In genomic region chr3:67434011-67434410, GRCm38 (mm10) we compare ENCODE assay signal across 50 mouse cellular contexts. TPM values are rescaled to one million over a fixed set of nuclear protein-coding genes. Genes with fewer than 3 reads are reported as not detected.
"Had no signal": no experiment of that assay in that cellular context is flagged by ENCODE, and none has a peak within 500 bp of the region (broad histone marks: within the 10 kb centered on the region; RNA-seq: fewer than 3 reads in every experiment).

No protein-coding gene starts in this region.

- H3K4me2 ChIP-seq: heart, embryonic 11.5 days; heart, embryonic 12.5 days; heart, embryonic 13.5 days; heart, embryonic 15.5 days; hindbrain, embryonic 12.5 days; hindbrain, embryonic 13.5 days; hindbrain, embryonic 14.5 days; hindbrain, embryonic 15.5 days; intestine, embryonic 15.5 days; kidney, embryonic 15.5 days had no signal

- ATAC-seq: hindbrain, embryonic 16.5 days; hindbrain, postnatal 0 days; inflammation-experienced regulatory T-cells, adult 6 months; intestine, embryonic 15.5 days; intestine, embryonic 16.5 days; intestine, postnatal 0 days had no signal

- H3K27ac ChIP-seq: heart, adult 2 months; heart, embryonic 10.5 days; heart, embryonic 13.5 days; heart, embryonic 15.5 days; hindbrain, embryonic 10.5 days; hindbrain, embryonic 12.5 days; hindbrain, embryonic 13.5 days; hindbrain, embryonic 14.5 days; hindbrain, embryonic 15.5 days; hindbrain, postnatal 0 days; intestine, embryonic 15.5 days; kidney, embryonic 15.5 days; kidney, postnatal 0 days; layer of hippocampus, adult 2 months; left cerebral cortex, adult 2 months had no signal

- H3K4me3 ChIP-seq: heart, adult 2 months; heart, embryonic 10.5 days; heart, embryonic 12.5 days; heart, embryonic 13.5 days; heart, embryonic 15.5 days; hindbrain, embryonic 10.5 days; hindbrain, embryonic 12.5 days; hindbrain, embryonic 13.5 days; hindbrain, embryonic 15.5 days; intestine, embryonic 15.5 days; kidney, embryonic 15.5 days; layer of hippocampus, adult 2 months; left cerebral cortex, adult 2 months had no signal

- H3K9ac ChIP-seq: heart, embryonic 12.5 days; heart, embryonic 13.5 days; heart, embryonic 15.5 days; hindbrain, embryonic 12.5 days; hindbrain, embryonic 13.5 days; hindbrain, embryonic 14.5 days; hindbrain, embryonic 15.5 days; intestine, embryonic 15.5 days; kidney, embryonic 15.5 days had no signal

- H3K27me3 ChIP-seq: heart, embryonic 12.5 days; heart, embryonic 13.5 days; heart, embryonic 15.5 days; hindbrain, embryonic 12.5 days; hindbrain, embryonic 13.5 days; hindbrain, embryonic 15.5 days; intestine, embryonic 15.5 days; kidney, embryonic 15.5 days had no signal

- DNase-seq: heart, adult 2 months; heart, postnatal 10 days; heart, postnatal 14 days; heart, postnatal 36 days; heart, postnatal 4 days; kidney, adult 11 months; kidney, adult 18-20 months; kidney, adult 8-10 months; kidney, postnatal 10 days; kidney, postnatal 25 days; kidney, postnatal 4 days; layer of hippocampus, adult 9-11 months; layer of hippocampus, postnatal 36 days had no signal

- H3K9me3 ChIP-seq: heart, embryonic 10.5 days; heart, embryonic 12.5 days; heart, embryonic 13.5 days; heart, embryonic 15.5 days; hindbrain, embryonic 10.5 days; hindbrain, embryonic 12.5 days; hindbrain, embryonic 13.5 days; hindbrain, embryonic 15.5 days; intestine, embryonic 15.5 days; kidney, embryonic 15.5 days had no signal

RNA-seq across cellular contexts. Expression of gene Gm17402, which starts 59.0 kb away (rescaled TPM):
- total RNA-seq: heart, adult 2 months; heart, adult 8-10 months; heart, postnatal 10 days; heart, postnatal 14 days; heart, postnatal 25 days; heart, postnatal 36 days; heart, postnatal 4 days; hematopoietic stem cell, adult 5-6 weeks; hindbrain, postnatal 0 days; layer of hippocampus, adult 18-20 months; layer of hippocampus, adult 2 months; layer of hippocampus, adult 8-10 months; layer of hippocampus, postnatal 10 days; layer of hippocampus, postnatal 14 days; layer of hippocampus, postnatal 25 days; layer of hippocampus, postnatal 36 days; left cerebral cortex, adult 18-20 months; left cerebral cortex, adult 2 months had no signal
- polyA plus RNA-seq: heart, adult 2 months; heart, embryonic 10.5 days; heart, embryonic 11.5 days; heart, embryonic 12.5 days; heart, embryonic 13.5 days; heart, embryonic 14.5 days; heart, embryonic 15.5 days; heart, embryonic 16.5 days; heart, postnatal 0 days; hindbrain, embryonic 10.5 days; hindbrain, embryonic 11.5 days; hindbrain, embryonic 12.5 days; hindbrain, embryonic 13.5 days; hindbrain, embryonic 14.5 days; hindbrain, embryonic 15.5 days; hindbrain, embryonic 16.5 days; hindbrain, postnatal 0 days; inflammation-experienced regulatory T-cells, adult 6 months; intestine, embryonic 14.5 days; intestine, embryonic 15.5 days; intestine, embryonic 16.5 days; intestine, postnatal 0 days; kidney, embryonic 14.5 days; kidney, embryonic 15.5 days; kidney, embryonic 16.5 days; kidney, postnatal 0 days; large intestine, adult 2 months had no signal
